Mouse (Mus musculus) lung, adult 2 months (tissue): ENCODE measurements around the gene Zwint. TPM values are rescaled to one million over a fixed set of nuclear protein-coding genes. Genes with fewer than 3 reads are reported as not detected.

Source experiments
- DNase-seq: peaks from one replicate; pipeline ENCODE4 v3.0.0; 2022
- H3K4me1 ChIP-seq: fragments of 200-500 bp; 2 replicates; pipeline ENCODE4 v1.6.1; 2011; ENCODE audit warnings: low read length; ENCODE audit not compliant: control insufficient read depth, insufficient read depth
- H3K4me3 ChIP-seq: fragments of 200-500 bp; replicated peaks from 2 replicates; pipeline ENCODE3; 2011; ENCODE audit warnings: low read depth, mild to moderate bottlenecking, control low read depth, low read length; ENCODE audit errors: extremely low read depth
- CTCF ChIP-seq: fragments of 200-500 bp; IDR thresholded peaks from 2 replicates; pipeline ENCODE4 v1.5.1; 2011; ENCODE audit warnings: mild to moderate bottlenecking, low read length, control low read depth; ENCODE audit not compliant: insufficient read depth
- POLR2A ChIP-seq: fragments of 200-500 bp; IDR thresholded peaks from 2 replicates; pipeline ENCODE4 v1.6.1; 2011; ENCODE audit warnings: low read depth, mild to moderate bottlenecking, control low read depth, low read length, borderline replicate concordance; ENCODE audit errors: extremely low read depth
- WGBS: fragments of 180-500 bp; shearing (Covaris S2); methylation state at CpG from one replicate; pipeline ENCODE4 v1.1.7; 2018; 5-methylcytosine and 5-hydroxymethylcytosine counted together
- polyA plus RNA-seq: library from polyadenylated mRNA; depleted of rRNA; stranded (reverse); fragments of >200 nt; gene quantifications from 2 replicates; pipeline ENCODE4 v1.2.3, GENCODE M21; 2012; rRNA removed

Gene Zwint
- polyA plus RNA-seq: 25.5 and 43.7 TPM in 2 replicates

- Histone ChIP-seq H3K4me3 (peak within 1 kb of the TSS; percentile 99), H3K4me1 (peaks cover 6% of the 10 kb centered on the region)
- WGBS: 2% methylated on average over 36 of the region's 36 CpGs
- TF ChIP-seq POLR2A: peak; percentile 90
- no peak for TF ChIP-seq CTCF
- peak; percentile 93 for DNase-seq
These were observed at the start of gene Zwint for GRCm38 (mm10) chr10:72654270-72655016. TSS of gene Zwint (plus strand) at chr10:72654845.

DNA sequence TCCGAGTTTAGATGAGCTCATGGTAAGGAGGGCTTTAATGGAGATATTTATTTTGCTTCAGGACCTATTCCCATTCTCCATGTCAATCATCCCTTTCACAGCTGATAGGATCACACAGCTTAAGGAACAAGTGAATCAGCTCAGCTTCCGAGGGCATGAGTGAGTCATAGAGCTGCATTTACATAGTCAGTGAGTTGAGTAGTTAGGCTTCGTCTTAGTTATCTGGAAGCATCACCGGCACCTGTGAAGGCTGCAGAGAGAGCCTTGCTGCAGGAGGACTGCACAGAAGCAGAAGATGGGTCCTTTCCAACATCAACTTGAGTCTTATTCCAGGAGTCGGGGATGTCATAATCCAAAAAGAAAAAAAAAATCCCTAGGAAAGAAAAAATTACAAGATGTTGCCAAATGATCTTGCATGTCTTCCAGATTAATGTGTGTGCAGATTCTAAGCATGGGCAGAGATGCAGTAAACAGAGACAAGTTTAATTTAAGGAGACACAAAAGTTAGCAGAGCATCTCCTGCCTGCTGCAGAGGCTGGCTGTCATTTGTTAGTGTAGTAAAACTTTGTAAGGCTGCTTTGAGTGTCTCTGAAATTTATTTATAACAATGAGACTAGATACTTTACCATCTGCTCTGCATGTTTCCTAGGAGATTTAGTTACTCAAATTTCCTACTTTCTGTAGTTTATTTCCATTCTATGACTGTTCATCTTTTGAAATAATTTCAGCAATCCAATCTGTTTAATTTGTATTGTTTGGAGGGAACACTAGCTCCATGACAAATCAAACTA, 41.3 kb upstream of the Zwint start:
- WGBS: 71% methylated on average over 5 of the region's 5 CpGs
- no peak for DNase-seq
- H3K4me1 ChIP-seq: no peaks in the 10 kb centered on the region
- no peak overlapping the region for H3K4me3 ChIP-seq
- no peak for TF ChIP-seq POLR2A
- no peak for TF ChIP-seq CTCF

GRCm38 (mm10) chr10:72616153-72616552, 38.5 kb upstream of the Zwint start:
- no peak for DNase-seq
- TF ChIP-seq POLR2A (no peak), CTCF (no peak)
- whole genome bisulfite sequencing: 66% methylated on average over 2 of the region's 2 CpGs
- Histone ChIP-seq H3K4me1 (no peaks in the 10 kb centered on the region), H3K4me3 (no peak overlapping the region)

GRCm38 (mm10) chr10:72620527-72620926, 34.1 kb upstream of the Zwint start:
- DNase-seq: no peak

DNA sequence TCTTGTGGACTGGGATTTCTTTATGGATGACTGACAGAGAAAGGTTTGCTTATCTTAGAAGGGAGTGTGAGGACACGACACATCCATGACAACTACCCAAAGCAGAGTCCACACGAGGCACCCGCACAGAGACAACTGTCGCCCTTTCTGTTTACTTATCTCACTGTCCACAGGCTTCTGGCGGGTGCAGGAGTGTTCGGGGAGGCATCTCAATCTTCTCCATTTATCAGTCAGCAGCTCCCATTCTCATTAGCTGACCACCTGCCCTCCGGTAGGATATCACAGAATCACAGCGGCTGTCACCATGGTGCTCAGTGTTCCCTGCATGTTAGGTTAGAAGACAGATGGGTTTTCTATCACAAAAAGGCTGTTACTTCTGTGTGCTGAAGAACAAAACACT, 31.1 kb upstream of the Zwint start:
- Histone ChIP-seq H3K4me1 (no peaks in the 10 kb centered on the region), H3K4me3 (no peak overlapping the region)
- DNase-seq: no peak
- TF ChIP-seq POLR2A: no peak
- no peak for TF ChIP-seq CTCF
- WGBS: 54% methylated on average over 8 of the region's 8 CpGs

More at GRCm38 (mm10) chr10:72620527-72620926, 34.1 kb upstream of the Zwint start:
- H3K4me1 ChIP-seq: no peaks in the 10 kb centered on the region
- 17% methylated on average over 2 of the region's 2 CpGs for WGBS
- TF ChIP-seq CTCF (no peak), POLR2A (no peak)
- H3K4me3 ChIP-seq: no peak overlapping the region

DNA sequence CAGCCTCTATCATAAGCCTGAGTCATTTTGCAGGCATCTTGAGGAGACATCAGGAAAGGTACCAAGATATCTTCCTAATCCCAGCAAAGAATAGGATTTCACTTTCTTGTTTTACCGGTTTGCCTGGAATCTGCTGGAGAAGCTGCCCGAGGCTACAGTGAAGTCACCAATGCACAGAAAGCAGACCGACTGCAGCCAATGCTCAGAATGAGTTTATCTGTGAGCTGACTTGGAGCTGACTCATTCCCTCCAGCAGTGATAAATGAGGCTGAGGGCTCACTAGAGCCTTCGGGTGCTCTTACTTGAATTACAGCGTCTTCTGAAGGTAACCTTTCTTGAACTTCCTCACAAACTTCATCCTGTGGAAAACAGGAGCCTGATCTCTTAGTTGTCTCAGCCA, 20.5 kb upstream of the Zwint start:
- no peak for DNase-seq
- Histone ChIP-seq H3K4me1 (no peaks in the 10 kb centered on the region), H3K4me3 (no peak overlapping the region)
- TF ChIP-seq CTCF: no peak
- no peak for TF ChIP-seq POLR2A
- 23% methylated on average over 5 of the region's 5 CpGs for WGBS

GRCm38 (mm10) chr10:72650867-72651266, 3.8 kb upstream of the Zwint start:
- WGBS: 60% methylated on average over 6 of the region's 6 CpGs
- DNase-seq: no peak

GRCm38 (mm10) chr10:72653797-72654196, 848 bp upstream of the Zwint start:
- WGBS: 80% methylated on average over 2 of the region's 2 CpGs
- H3K4me3 ChIP-seq: no peak overlapping the region
- no peak for TF ChIP-seq CTCF
- no peak for TF ChIP-seq POLR2A
- DNase-seq: no peak
- H3K4me1 ChIP-seq: peaks cover 6% of the 10 kb centered on the region

More at GRCm38 (mm10) chr10:72650867-72651266, 3.8 kb upstream of the Zwint start:
- TF ChIP-seq POLR2A (no peak), CTCF (no peak)
- H3K4me1 ChIP-seq: peaks cover 5% of the 10 kb centered on the region
- no peak overlapping the region for H3K4me3 ChIP-seq

- DNase-seq: peak; percentile 14
- WGBS: under 1% methylated on average over 15 of the region's 15 CpGs
- H3K4me1 ChIP-seq: peaks cover 6% of the 10 kb centered on the region
These were observed 418 bp downstream of the Zwint start for GRCm38 (mm10) chr10:72655017-72655509.

DNA sequence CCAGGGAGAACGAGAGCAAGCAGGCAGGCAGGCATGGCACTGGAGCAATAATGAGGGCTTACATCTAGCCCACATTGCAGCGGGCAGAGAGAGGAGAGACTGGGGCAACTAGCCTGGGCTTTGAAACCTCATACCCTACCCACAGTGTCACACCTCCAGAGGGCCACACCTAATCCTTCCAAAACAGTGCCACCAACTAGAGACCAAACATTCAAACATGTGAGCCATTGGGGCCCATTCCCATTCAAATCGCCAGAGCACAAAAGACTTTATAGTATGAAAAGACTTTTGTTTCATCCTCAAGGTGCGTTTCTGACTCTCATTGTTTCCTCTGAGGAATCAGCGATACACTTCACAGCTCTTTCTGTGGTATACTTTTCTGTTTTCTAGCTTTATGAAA, 4.6 kb downstream of the Zwint start:
- WGBS: 93% methylated on average over 5 of the region's 5 CpGs
- DNase-seq: no peak
- no peak for TF ChIP-seq POLR2A
- no peak for TF ChIP-seq CTCF
- peaks cover 6% of the 10 kb centered on the region for H3K4me1 ChIP-seq
- no peak overlapping the region for H3K4me3 ChIP-seq

More at GRCm38 (mm10) chr10:72655017-72655509, 418 bp downstream of the Zwint start:
- H3K4me3 ChIP-seq: peak overlapping the region; percentile 99
- TF ChIP-seq CTCF: no peak
- TF ChIP-seq POLR2A: no peak
